Mouse (Mus musculus): ENCODE results near the gene Sptlc3.

The Sptlc3 gene

GRCm38 (mm10) chr2:139637861-139638260 lies 144.1 kb downstream of the Sptlc3 start:
- no peak for DNase-seq (ENCODE audit: low spot score in 2 of 2)

GRCm38 (mm10) chr2:139641757-139642385 lies 148.2 kb downstream of the Sptlc3 start:
- DNase-seq (ENCODE audit: low spot score in 2 of 2): no peak

GRCm38 (mm10) chr2:139649518-139649917 lies 155.8 kb downstream of the Sptlc3 start:
- DNase-seq (ENCODE audit: low spot score in 2 of 2): no peak

GRCm38 (mm10) chr2:139656750-139657149 lies 163.0 kb downstream of the Sptlc3 start:
- DNase-seq (ENCODE audit: low spot score in 2 of 2): no peak

GRCm38 (mm10) chr2:139671838-139672237 lies 178.1 kb downstream of the Sptlc3 start:
- no peak for DNase-seq (ENCODE audit: low spot score in 2 of 2)

- no peak for DNase-seq (ENCODE audit: low spot score in 2 of 2)
These were observed 178.7 kb downstream of the Sptlc3 start for GRCm38 (mm10) chr2:139672371-139672770.

GRCm38 (mm10) chr2:139677065-139677762 lies 183.5 kb downstream of the Sptlc3 start:
- DNase-seq (ENCODE audit: low spot score in 2 of 2): peak; percentile 52 to 79

- peak in 1 of 2 experiments; percentile 7 for DNase-seq (ENCODE audit: low spot score in 2 of 2)
These were observed 184.1 kb downstream of the Sptlc3 start, which contains the start of gene Ism1 for GRCm38 (mm10) chr2:139677809-139678274. TSS of gene Ism1 (plus strand) at chr2:139678178.

GRCm38 (mm10) chr2:139678275-139679140 lies 184.8 kb downstream of the Sptlc3 start:
- peak; percentile 13 to 18 for DNase-seq (ENCODE audit: low spot score in 2 of 2)

GRCm38 (mm10) chr2:139682540-139682939 lies 188.8 kb downstream of the Sptlc3 start:
- no peak for DNase-seq (ENCODE audit: low spot score in 2 of 2)
